Comparison of ENCODE assay signal across 16 mouse cellular contexts in the genomic region with DNA sequence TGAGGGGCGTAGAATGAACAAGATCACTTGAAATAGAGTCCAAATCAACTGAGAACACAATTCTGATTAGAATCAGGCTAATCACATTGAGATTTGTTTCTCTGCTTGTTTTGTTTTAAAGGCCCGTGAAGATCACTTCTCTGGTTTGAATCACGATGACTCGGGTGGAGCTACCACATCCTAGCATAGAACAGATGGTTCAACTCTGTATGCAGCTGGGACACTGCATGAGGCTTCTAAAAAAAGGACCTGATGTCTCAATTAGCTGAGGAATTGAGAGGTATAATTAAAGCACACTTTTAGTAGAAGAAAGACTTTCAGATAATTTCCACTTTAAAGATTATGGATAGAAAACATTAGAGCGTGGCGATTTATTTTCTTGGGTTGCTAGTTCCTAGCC.
DNase-seq lines count a peak whose midpoint lies in the region; ATAC-seq lines count a peak whose summit lies in the region.
"Had no signal": no experiment of that assay in that cellular context is flagged by ENCODE, and none has a peak within 500 bp of the region (broad histone marks: within the 10 kb centered on the region; RNA-seq: fewer than 3 reads in every experiment).

No protein-coding gene starts in this region.

- no peaks in the 10 kb centered on the region for H3K36me3 ChIP-seq in forebrain, embryonic 12.5 days (replicated peaks)
- H3K36me3 ChIP-seq in forebrain, embryonic 11.5 days (ENCODE audit: control insufficient read depth, insufficient read depth, low read length) = no peaks in the 10 kb centered on the region
- no peaks in the 10 kb centered on the region for H3K36me3 ChIP-seq in neural tube, embryonic 14.5 days (ENCODE audit: control insufficient read depth, insufficient read depth, low read length)
- H3K36me3 ChIP-seq in neural tube, embryonic 15.5 days = no peaks in the 10 kb centered on the region
- H3K36me3 ChIP-seq: embryonic facial prominence, embryonic 12.5 days; neural tube, embryonic 13.5 days had no signal

- H3K27me3 ChIP-seq in forebrain, embryonic 12.5 days = no peaks in the 10 kb centered on the region
- no peaks in the 10 kb centered on the region for H3K27me3 ChIP-seq in forebrain, embryonic 11.5 days (ENCODE audit: control insufficient read depth, insufficient read depth, low read length)
- H3K27me3 ChIP-seq in neural tube, embryonic 14.5 days (ENCODE audit: control insufficient read depth, insufficient read depth, low read length) = no peaks in the 10 kb centered on the region
- H3K27me3 ChIP-seq in neural tube, embryonic 15.5 days (replicated peaks) = no peaks in the 10 kb centered on the region
- H3K27me3 ChIP-seq: embryonic facial prominence, embryonic 12.5 days; neural tube, embryonic 13.5 days had no signal

- no peak overlapping the region for H3K27ac ChIP-seq in forebrain, embryonic 12.5 days
- H3K27ac ChIP-seq in forebrain, embryonic 11.5 days (ENCODE audit: low read depth, low read length) = no peak overlapping the region
- H3K27ac ChIP-seq in neural tube, embryonic 14.5 days (ENCODE audit: low read depth, low read length) = no peak overlapping the region
- no peak overlapping the region for H3K27ac ChIP-seq in neural tube, embryonic 15.5 days (replicated peaks)
- H3K27ac ChIP-seq: embryonic facial prominence, embryonic 12.5 days; neural tube, embryonic 13.5 days had no signal

- no peaks in the 10 kb centered on the region for H3K9me3 ChIP-seq in forebrain, embryonic 12.5 days
- H3K9me3 ChIP-seq in forebrain, embryonic 11.5 days (ENCODE audit: control insufficient read depth, low read length) = no peaks in the 10 kb centered on the region
- no peaks in the 10 kb centered on the region for H3K9me3 ChIP-seq in neural tube, embryonic 14.5 days (ENCODE audit: control insufficient read depth, low read length)
- no peaks in the 10 kb centered on the region for H3K9me3 ChIP-seq in neural tube, embryonic 15.5 days (replicated peaks)
- H3K9me3 ChIP-seq: embryonic facial prominence, embryonic 12.5 days; neural tube, embryonic 13.5 days had no signal

- no peak overlapping the region for H3K4me3 ChIP-seq in forebrain, embryonic 12.5 days (replicated peaks)
- H3K4me3 ChIP-seq in forebrain, embryonic 11.5 days (ENCODE audit: low read depth, low read length) = no peak overlapping the region
- H3K4me3 ChIP-seq in neural tube, embryonic 14.5 days (ENCODE audit: low read depth, low read length) = no peak overlapping the region
- H3K4me3 ChIP-seq in neural tube, embryonic 15.5 days (replicated peaks) = no peak overlapping the region
- H3K4me3 ChIP-seq: embryonic facial prominence, embryonic 12.5 days; neural tube, embryonic 13.5 days had no signal

- H3K4me2 ChIP-seq in forebrain, embryonic 12.5 days = no peak overlapping the region
- H3K4me2 ChIP-seq in forebrain, embryonic 11.5 days (ENCODE audit: low read depth, low read length, severe bottlenecking) = no peak overlapping the region
- no peak overlapping the region for H3K4me2 ChIP-seq in neural tube, embryonic 14.5 days (ENCODE audit: low read depth, low read length)
- no peak overlapping the region for H3K4me2 ChIP-seq in neural tube, embryonic 15.5 days
- H3K4me2 ChIP-seq: embryonic facial prominence, embryonic 12.5 days; neural tube, embryonic 13.5 days had no signal

- intact Hi-C loops in left cerebral cortex, postnatal 36 days (cut with DNase I) = no loop called here

- ATAC-seq in forebrain, embryonic 12.5 days (ENCODE audit: low FRiP score) = peak; percentile 70; the same call in 1 of the 2 replicates
- ATAC-seq in forebrain, embryonic 11.5 days (replicated peaks; ENCODE audit: low FRiP score) = no peak
- ATAC-seq in neural tube, embryonic 14.5 days (ENCODE audit: low read depth) = 0 out of 2 replicates have a peak, but pooled peaks have one; percentile 51
- no peak for ATAC-seq in neural tube, embryonic 15.5 days (ENCODE audit: low FRiP score)

- no peaks in the 10 kb centered on the region for H3K4me1 ChIP-seq in forebrain, embryonic 12.5 days
- no peaks in the 10 kb centered on the region for H3K4me1 ChIP-seq in forebrain, embryonic 11.5 days (replicated peaks; ENCODE audit: control insufficient read depth, insufficient read depth, low read length)
- H3K4me1 ChIP-seq in neural tube, embryonic 14.5 days (ENCODE audit: control insufficient read depth, insufficient read depth, low read length) = no peaks in the 10 kb centered on the region
- no peaks in the 10 kb centered on the region for H3K4me1 ChIP-seq in neural tube, embryonic 15.5 days
- H3K4me1 ChIP-seq: embryonic facial prominence, embryonic 12.5 days; neural tube, embryonic 13.5 days had no signal

- DNase-seq in forebrain, embryonic 11.5 days (ENCODE audit: low spot score) = no peak
- peak; percentile 7 for DNase-seq in left cerebral cortex, adult 11 months (ENCODE audit: low spot score)
- DNase-seq in left cerebral cortex, postnatal 36 days (ENCODE audit: low spot score in 2 of 2) = no peak
- peak; percentile 68 for DNase-seq in telencephalon, adult 2 months (ENCODE audit: low read depth, low spot score)
- no peak for DNase-seq in adrenal gland, adult (ENCODE audit: inconsistent age in 2 of 2, low spot score in 1 of 2)
- DNase-seq: adrenal gland, postnatal 10 days; kidney, adult 18-20 months; kidney, postnatal 36 days; layer of hippocampus, postnatal 36 days; lung, postnatal 4 days; retina, postnatal 1 day had no signal

- H3K9ac ChIP-seq in forebrain, embryonic 12.5 days = no peak overlapping the region
- no peak overlapping the region for H3K9ac ChIP-seq in forebrain, embryonic 11.5 days (ENCODE audit: low read length)
- H3K9ac ChIP-seq in neural tube, embryonic 14.5 days (replicated peaks; ENCODE audit: low read depth, low read length) = no peak overlapping the region
- no peak overlapping the region for H3K9ac ChIP-seq in neural tube, embryonic 15.5 days (replicated peaks)
- H3K9ac ChIP-seq: embryonic facial prominence, embryonic 12.5 days; neural tube, embryonic 13.5 days had no signal

- 57% methylated on average over 6 of the region's 6 CpGs for WGBS in forebrain, embryonic 12.5 days
- 69% methylated on average over 6 of the region's 6 CpGs for WGBS in forebrain, embryonic 11.5 days
- WGBS in neural tube, embryonic 14.5 days = 45% methylated on average over 6 of the region's 6 CpGs
- WGBS in neural tube, embryonic 15.5 days = 41% methylated on average over 6 of the region's 6 CpGs

Comparison
In these comparisons a context has a peak if more than half of its experiments do, and no peak if none do; other contexts are left out.
1. ATAC-seq: peak in forebrain, embryonic 12.5 days (single experiment) and neural tube, embryonic 14.5 days (single experiment); none in forebrain, embryonic 11.5 days (single experiment) and neural tube, embryonic 15.5 days (single experiment).
2. DNase-seq: peak in left cerebral cortex, adult 11 months (single experiment) and telencephalon, adult 2 months (single experiment); none in forebrain, embryonic 11.5 days (single experiment), left cerebral cortex, postnatal 36 days (0 of 2) and adrenal gland, adult (0 of 2).